8 mouse cellular contexts compared by ENCODE assay signal in genomic region chr1:170644255-170645205, GRCm38 (mm10). TPM values are rescaled to one million over a fixed set of nuclear protein-coding genes. Genes with fewer than 3 reads are reported as not detected.
DNase-seq lines count a peak whose midpoint lies in the region; ATAC-seq and TF ChIP-seq lines count a peak whose summit lies in the region.

Gene Olfml2b, plus strand, starts transcription at chr1:170644532.

- H3K9ac ChIP-seq in hindbrain, embryonic 11.5 days (ENCODE audit: low read depth, low read length) = peak within 1 kb of the TSS; percentile 52
- peak within 1 kb of the TSS; percentile 19 for H3K9ac ChIP-seq in lung, postnatal 0 days (replicated peaks; ENCODE audit: low read depth)

- TF ChIP-seq EP300 in lung, postnatal 0 days (IDR thresholded peaks at IDR 0.05) = no peak

- TF ChIP-seq CTCF in lung, postnatal 0 days (IDR thresholded peaks at IDR 0.05) = peak; percentile 27; the same call in 1 of the 2 replicates

- no peaks in the 10 kb centered on the region for H3K36me3 ChIP-seq in hindbrain, embryonic 11.5 days (ENCODE audit: control insufficient read depth, insufficient read depth, low read length)
- H3K36me3 ChIP-seq in lung, postnatal 0 days (ENCODE audit: insufficient read depth, low read length) = no peaks in the 10 kb centered on the region

- no peaks in the 10 kb centered on the region for H3K4me1 ChIP-seq in hindbrain, embryonic 11.5 days (replicated peaks; ENCODE audit: control insufficient read depth, insufficient read depth, low read length)
- H3K4me1 ChIP-seq in lung, postnatal 0 days (ENCODE audit: insufficient read depth, low read depth, low read length) = no peaks in the 10 kb centered on the region

- peak within 1 kb of the TSS; percentile 39 for H3K4me3 ChIP-seq in hindbrain, embryonic 11.5 days (ENCODE audit: low read depth, low read length)
- H3K4me3 ChIP-seq in lung, postnatal 0 days (ENCODE audit: low read depth, low read length) = peak within 1 kb of the TSS; percentile 45

- no peaks in the 10 kb centered on the region for H3K9me3 ChIP-seq in hindbrain, embryonic 11.5 days (ENCODE audit: control insufficient read depth, low read length)
- H3K9me3 ChIP-seq in lung, postnatal 0 days (ENCODE audit: low read length) = no peaks in the 10 kb centered on the region

- WGBS in hindbrain, embryonic 11.5 days = 16% methylated on average over 47 of the region's 51 CpGs
- WGBS in lung, postnatal 0 days = 15% methylated on average over 47 of the region's 51 CpGs

- H3K27me3 ChIP-seq in hindbrain, embryonic 11.5 days (ENCODE audit: control insufficient read depth, insufficient read depth, low read length) = no peaks in the 10 kb centered on the region; the same call in 1 of the 2 replicates
- H3K27me3 ChIP-seq in lung, postnatal 0 days (replicated peaks; ENCODE audit: insufficient read depth, low read length) = no peaks in the 10 kb centered on the region

- peak; percentile 98 for ATAC-seq in hindbrain, embryonic 11.5 days (ENCODE audit: low FRiP score)
- ATAC-seq in lung, postnatal 0 days = peak; percentile 97

- H3K4me2 ChIP-seq in hindbrain, embryonic 11.5 days (replicated peaks; ENCODE audit: low read depth, low read length) = peak within 1 kb of the TSS; percentile 71
- H3K4me2 ChIP-seq in lung, postnatal 0 days (replicated peaks; ENCODE audit: low read depth, low read length) = peak within 1 kb of the TSS; percentile 68

- DNase-seq in MN1 (ENCODE audit: low spot score) = peak; percentile 82
- DNase-seq in cerebellum, postnatal 10 days = peak; percentile 89 to 93
- DNase-seq in frontal cortex, postnatal 14 days (ENCODE audit: low spot score in 2 of 2) = peak; percentile 44 to 65
- DNase-seq in hindbrain, embryonic 11.5 days (ENCODE audit: low spot score) = peak; percentile 87
- peak; percentile 76 to 86 for DNase-seq in layer of hippocampus, postnatal 10 days (ENCODE audit: low spot score in 2 of 2)
- peak; percentile 94 for DNase-seq in lung, postnatal 0 days (ENCODE audit: low spot score)
- peak; percentile 53 for DNase-seq in ovary, postnatal 10 days (ENCODE audit: low spot score)
- peak; percentile 55 for DNase-seq in thymus, postnatal 4 days

- H3K27ac ChIP-seq in hindbrain, embryonic 11.5 days (ENCODE audit: low read depth, low read length) = no peak within 1 kb of the TSS
- no peak within 1 kb of the TSS for H3K27ac ChIP-seq in lung, postnatal 0 days (ENCODE audit: low read length)

RNA-seq across cellular contexts. Expression of gene Olfml2b, which starts in this region (rescaled TPM):
- 4.5 and 6.7 TPM in 2 replicates for polyA plus RNA-seq in hindbrain, embryonic 11.5 days (2014; fragmentation: Nextera tagmentation; extraction: Ambion mirVana)
- total RNA-seq in layer of hippocampus, postnatal 10 days (2021) = 10 to 100 TPM; 21.7 to 25.0 TPM
- 23.3 and 26.0 TPM in 2 replicates for polyA plus RNA-seq in lung, postnatal 0 days (2015; fragmentation: Nextera tagmentation; extraction: Ambion mirVana)
